Mouse (Mus musculus) olfactory bulb, adult 2 months (tissue): ENCODE results near the gene Espn.

Source experiments
- CTCF ChIP-seq: fragments of 200-500 bp; IDR thresholded peaks from 2 replicates; pipeline ENCODE4 v1.5.1; 2012; ENCODE audit warnings: low read depth, mild to moderate bottlenecking, low read length, moderate library complexity; ENCODE audit not compliant: insufficient read depth
- POLR2A ChIP-seq: fragments of 200-500 bp; IDR thresholded peaks from 2 replicates; pipeline ENCODE4 v1.6.1; 2012; ENCODE audit warnings: mild to moderate bottlenecking, low read depth, low read length, moderate library complexity; ENCODE audit not compliant: insufficient read depth

- TF ChIP-seq CTCF, result no peak
- no peak for TF ChIP-seq POLR2A
Measured at GRCm38 (mm10) chr4:152079931-152080330, 72.2 kb downstream of the Espn start.
